Mouse (Mus musculus): ENCODE results near the gene Il10rb. TPM values are rescaled to one million over a fixed set of nuclear protein-coding genes. Genes with fewer than 3 reads are reported as not detected.

Gene Il10rb
- total RNA-seq, 2 experiments from 2014 or later, result 26.3 to 27.4 TPM

DNA sequence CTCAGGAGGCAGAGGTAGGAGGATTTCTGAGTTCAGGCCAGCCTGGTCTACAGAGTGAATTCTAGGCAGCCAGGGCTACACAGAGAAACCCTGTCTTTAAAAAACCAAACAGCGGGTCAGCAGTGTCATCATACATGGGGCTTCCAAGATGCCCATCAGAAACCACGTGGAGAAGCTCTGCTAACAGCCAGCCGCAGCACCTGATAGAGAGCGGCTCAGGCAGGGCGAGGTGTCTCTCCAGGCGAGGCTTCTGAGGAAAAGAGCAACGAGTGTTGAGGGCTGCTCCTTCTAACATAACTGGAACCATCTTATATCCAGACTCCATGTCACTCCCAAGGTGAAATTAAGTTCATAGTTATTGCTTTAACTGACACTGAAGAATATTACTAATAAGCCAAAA is 42.9 kb downstream of the Il10rb start:
- DNase-seq (ENCODE audit: low spot score in 2 of 2), result no peak

- no peak for DNase-seq (ENCODE audit: low spot score in 2 of 2)
Measured at GRCm38 (mm10) chr16:91450137-91451064, 44.4 kb downstream of the Il10rb start.

GRCm38 (mm10) chr16:91451949-91452348 is 46.0 kb downstream of the Il10rb start:
- DNase-seq (ENCODE audit: low spot score in 2 of 2), result no peak

DNA sequence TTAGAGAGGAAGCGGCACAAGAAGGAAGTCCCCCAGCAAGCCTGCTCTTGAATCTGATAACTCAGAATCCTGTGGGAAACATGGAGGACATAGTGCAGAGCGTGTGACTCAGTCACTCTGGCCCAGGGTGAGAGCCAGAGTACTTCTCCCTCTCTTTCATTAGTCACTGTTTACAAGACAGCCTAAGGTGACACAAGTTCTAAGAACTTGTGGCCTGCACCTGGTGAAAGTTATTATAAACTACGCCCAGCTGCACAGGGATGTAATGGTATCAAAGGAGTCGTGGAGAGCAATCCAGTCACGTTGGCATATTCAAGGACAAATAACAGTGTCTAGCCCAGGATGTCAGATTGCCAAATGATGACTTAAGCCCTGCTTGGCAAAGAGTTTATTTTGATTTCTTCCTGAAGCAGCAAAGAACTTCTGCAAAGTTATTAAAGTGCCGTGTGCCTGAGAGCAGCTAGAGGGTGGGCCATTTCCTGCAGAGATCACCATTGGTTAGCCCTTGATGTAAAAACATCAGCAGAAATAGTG is 46.5 kb downstream of the Il10rb start:
- no peak for DNase-seq (ENCODE audit: low spot score in 2 of 2)

GRCm38 (mm10) chr16:91455868-91456267 is 49.9 kb downstream of the Il10rb start:
- no peak for DNase-seq (ENCODE audit: low spot score in 2 of 2)

GRCm38 (mm10) chr16:91458301-91458746 is 52.4 kb downstream of the Il10rb start:
- DNase-seq (ENCODE audit: low spot score in 2 of 2), result no peak

DNA sequence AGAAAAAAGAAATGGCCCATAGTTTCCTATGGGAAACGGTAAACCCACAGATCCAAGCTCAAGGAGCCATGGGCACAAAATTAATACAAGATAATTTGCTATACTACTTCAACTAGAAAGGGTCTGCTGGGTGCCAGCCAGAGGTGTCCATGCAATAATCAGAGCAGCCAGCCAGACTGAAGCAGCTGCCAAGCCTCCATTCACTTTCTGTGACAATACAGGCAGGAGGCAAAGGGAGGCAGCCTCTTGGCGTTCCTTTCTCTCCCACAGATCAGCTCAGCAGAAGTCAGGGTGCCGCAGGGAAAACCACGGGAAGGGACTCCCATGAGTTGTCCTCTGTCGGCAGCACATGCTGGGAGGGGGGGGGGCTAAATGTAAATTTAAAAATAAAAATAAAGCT is 53.0 kb downstream of the Il10rb start:
- no peak for DNase-seq (ENCODE audit: low spot score in 2 of 2)

- DNase-seq (ENCODE audit: low spot score in 2 of 2), result no peak
Measured at GRCm38 (mm10) chr16:91459396-91459795, 53.4 kb downstream of the Il10rb start.

- DNase-seq (ENCODE audit: low spot score in 2 of 2), result no peak
Measured at GRCm38 (mm10) chr16:91459841-91460370, 53.9 kb downstream of the Il10rb start.

GRCm38 (mm10) chr16:91461066-91461638 is 55.2 kb downstream of the Il10rb start:
- DNase-seq (ENCODE audit: low spot score in 2 of 2), result no peak

- no peak for DNase-seq (ENCODE audit: low spot score in 2 of 2)
Measured at GRCm38 (mm10) chr16:91461773-91462181, 55.8 kb downstream of the Il10rb start.

- no peak for DNase-seq (ENCODE audit: low spot score in 2 of 2)
Measured at GRCm38 (mm10) chr16:91462644-91463043, 56.7 kb downstream of the Il10rb start.

DNA sequence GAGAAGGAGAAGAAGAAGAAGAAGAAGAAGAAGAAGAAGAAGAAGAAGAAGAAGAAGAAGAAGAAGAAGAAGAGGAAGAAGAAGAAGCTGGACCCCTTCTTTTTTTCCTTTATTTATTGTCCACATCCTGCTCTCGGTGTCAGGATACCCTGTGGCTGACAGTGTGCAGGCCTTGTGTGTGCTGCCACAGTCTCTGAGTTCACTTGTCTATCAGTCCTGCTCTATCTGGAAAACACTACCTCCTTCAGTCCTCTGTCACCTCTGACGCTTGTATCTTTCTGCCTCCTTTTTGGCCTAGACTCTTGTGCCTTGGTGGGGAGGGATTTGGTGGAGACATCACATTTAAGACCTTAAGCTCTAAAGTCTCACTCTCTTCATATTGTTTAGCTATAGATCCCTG is 57.4 kb downstream of the Il10rb start:
- DNase-seq (ENCODE audit: low spot score in 2 of 2), result no peak

DNA sequence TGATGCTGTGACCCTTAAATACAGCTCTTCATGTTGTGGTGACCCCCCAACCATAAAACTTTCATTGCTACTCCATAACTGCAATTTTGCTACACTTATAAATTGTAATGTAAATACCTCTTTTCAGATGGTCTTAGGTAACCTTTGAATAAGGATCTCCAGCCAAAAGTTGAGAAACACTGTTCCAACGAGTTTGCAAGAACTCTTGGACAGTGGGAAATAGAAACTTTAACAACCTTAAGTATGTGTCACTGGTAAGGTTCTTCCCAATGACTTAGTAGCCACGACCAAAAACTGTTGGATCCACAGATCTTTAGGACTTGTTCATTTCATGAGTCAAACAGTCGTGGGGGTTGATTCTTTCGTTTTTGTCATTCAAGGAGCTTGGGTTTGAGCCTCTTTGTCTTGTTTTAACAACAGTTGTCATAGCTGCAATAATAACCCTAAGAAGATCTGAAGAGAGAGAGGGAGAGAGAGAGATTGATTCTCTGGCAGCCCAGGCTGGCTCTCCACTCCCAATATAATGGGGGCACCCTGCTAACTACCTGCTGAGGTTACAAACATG is 58.0 kb downstream of the Il10rb start:
- no peak for DNase-seq (ENCODE audit: low spot score in 2 of 2)

- peak; percentile 73 to 88 for DNase-seq (ENCODE audit: low spot score in 2 of 2)
Measured at GRCm38 (mm10) chr16:91464594-91465504, 58.9 kb downstream of the Il10rb start.

- no peak for DNase-seq (ENCODE audit: low spot score in 2 of 2)
Measured at GRCm38 (mm10) chr16:91465505-91466240, 59.7 kb downstream of the Il10rb start.

GRCm38 (mm10) chr16:91466566-91466965 is 60.6 kb downstream of the Il10rb start:
- DNase-seq (ENCODE audit: low spot score in 2 of 2), result no peak

GRCm38 (mm10) chr16:91470470-91470869 is 64.5 kb downstream of the Il10rb start:
- DNase-seq (ENCODE audit: low spot score in 2 of 2), result no peak

- no peak for DNase-seq (ENCODE audit: low spot score in 2 of 2)
Measured at GRCm38 (mm10) chr16:91471481-91471880, 65.5 kb downstream of the Il10rb start.
